Mouse (Mus musculus) kidney, postnatal 36 days (tissue): Measurements from ENCODE around the gene Ap3b1.

Source experiments
- DNase-seq, 2 experiments: peaks; one replicate each; pipeline ENCODE4 v3.0.0; 2021 to 2022; ENCODE audit warnings: mixed read lengths in 2 of 2

Gene Ap3b1

GRCm38 (mm10) chr13:94375526-94376390 lies 17.0 kb downstream of the Ap3b1 start:
- no peak for DNase-seq

- peak; percentile 23 to 56 for DNase-seq
Measured at GRCm38 (mm10) chr13:94379006-94379405, 20.2 kb downstream of the Ap3b1 start.

GRCm38 (mm10) chr13:94381427-94381826 lies 22.7 kb downstream of the Ap3b1 start:
- DNase-seq = no peak

GRCm38 (mm10) chr13:94381829-94382675 lies 23.3 kb downstream of the Ap3b1 start:
- DNase-seq = no peak

GRCm38 (mm10) chr13:94384931-94385570 lies 26.3 kb downstream of the Ap3b1 start:
- DNase-seq = no peak

GRCm38 (mm10) chr13:94388566-94388965 lies 29.8 kb downstream of the Ap3b1 start:
- no peak for DNase-seq

- DNase-seq = no peak
Measured at GRCm38 (mm10) chr13:94389541-94389940, 30.8 kb downstream of the Ap3b1 start.

- no peak for DNase-seq
Measured at GRCm38 (mm10) chr13:94392282-94392681, 33.5 kb downstream of the Ap3b1 start.

- DNase-seq = no peak
Measured at GRCm38 (mm10) chr13:94394486-94394885, 35.7 kb downstream of the Ap3b1 start.

GRCm38 (mm10) chr13:94395763-94396162 lies 37.0 kb downstream of the Ap3b1 start:
- DNase-seq = no peak

GRCm38 (mm10) chr13:94396392-94396920 lies 37.7 kb downstream of the Ap3b1 start:
- DNase-seq = no peak

GRCm38 (mm10) chr13:94398568-94399374 lies 40.0 kb downstream of the Ap3b1 start:
- peak in 1 of 2 experiments; percentile 25 for DNase-seq

- DNase-seq = no peak
Measured at GRCm38 (mm10) chr13:94400465-94400864, 41.7 kb downstream of the Ap3b1 start.

GRCm38 (mm10) chr13:94423600-94423999 lies 64.8 kb downstream of the Ap3b1 start:
- no peak for DNase-seq

GRCm38 (mm10) chr13:94429567-94429966 lies 70.8 kb downstream of the Ap3b1 start:
- DNase-seq = no peak

GRCm38 (mm10) chr13:94439386-94439785 lies 80.6 kb downstream of the Ap3b1 start:
- DNase-seq = peak; percentile 28 to 52

GRCm38 (mm10) chr13:94441199-94441598 lies 82.4 kb downstream of the Ap3b1 start:
- peak in 1 of 2 experiments; percentile 43 for DNase-seq

- no peak for DNase-seq
Measured at GRCm38 (mm10) chr13:94443411-94443810, 84.7 kb downstream of the Ap3b1 start.

GRCm38 (mm10) chr13:94445103-94445502 lies 86.3 kb downstream of the Ap3b1 start:
- no peak for DNase-seq

GRCm38 (mm10) chr13:94447003-94447402 lies 88.2 kb downstream of the Ap3b1 start:
- DNase-seq = no peak

GRCm38 (mm10) chr13:94449593-94449992 lies 90.8 kb downstream of the Ap3b1 start:
- DNase-seq = no peak

- DNase-seq = peak in 1 of 2 experiments; percentile 47
Measured at GRCm38 (mm10) chr13:94451229-94451628, 92.5 kb downstream of the Ap3b1 start.
